Mouse (Mus musculus) hindbrain, embryonic 14.5 days (tissue): ENCODE results near the gene Vdac1. TPM values are rescaled to one million over a fixed set of nuclear protein-coding genes. Genes with fewer than 3 reads are reported as not detected.

Experiments
- ATAC-seq: fragments of 200-750 bp; cut with Nextera tagmentation; 2 replicates; pipeline ENCODE4 v1.8.0; 2017; ENCODE audit warnings: moderate number of reproducible peaks, mild to moderate bottlenecking, moderate TSS enrichment, moderate library complexity; ENCODE audit not compliant: low FRiP score
- DNase-seq: peaks from one replicate; pipeline ENCODE4 v3.0.0-alpha.2; 2015; ENCODE audit warnings: low spot score
- H3K27ac ChIP-seq: fragments of 300-500 bp; sonication (generic); 2 replicates; pipeline ENCODE4 v1.5.1; 2014; ENCODE audit warnings: mild to moderate bottlenecking, moderate library complexity
- H3K27me3 ChIP-seq: fragments of 300-500 bp; sonication (generic); 2 replicates; pipeline ENCODE4 v1.6.1; 2014; ENCODE audit warnings: mild to moderate bottlenecking, low read length, mixed read lengths; ENCODE audit not compliant: control insufficient read depth, insufficient read depth
- H3K36me3 ChIP-seq: fragments of 300-500 bp; sonication (generic); replicated peaks from 2 replicates; pipeline ENCODE4 v1.6.1; 2014; ENCODE audit not compliant: control insufficient read depth, insufficient read depth
- H3K4me1 ChIP-seq: fragments of 300-500 bp; sonication (generic); replicated peaks from 2 replicates; pipeline ENCODE4 v1.6.1; 2014; ENCODE audit warnings: antibody characterized with exemption, low read length, mixed read lengths; ENCODE audit not compliant: control insufficient read depth, insufficient read depth
- H3K4me2 ChIP-seq: fragments of 300-500 bp; sonication (generic); replicated peaks from 2 replicates; pipeline ENCODE4 v1.6.1; 2014; ENCODE audit warnings: mild to moderate bottlenecking, moderate library complexity
- H3K4me3 ChIP-seq: fragments of 300-500 bp; sonication (generic); replicated peaks from 2 replicates; pipeline ENCODE4 v1.5.1; 2014; ENCODE audit warnings: mild to moderate bottlenecking, low read length
- H3K9ac ChIP-seq: fragments of 300-500 bp; sonication (generic); 2 replicates; pipeline ENCODE4 v1.6.1; 2014
- H3K9me3 ChIP-seq: fragments of 300-500 bp; sonication (generic); 2 replicates; pipeline ENCODE4 v1.6.1; 2016; ENCODE audit warnings: low read length; ENCODE audit not compliant: control insufficient read depth
- WGBS: fragments of 180-500 bp; shearing (Covaris S2); extraction: QIAGEN DNeasy Blood & Tissue Kit; methylation state at CpG from one replicate; pipeline ENCODE4 v1.1.7; 2014; 5-methylcytosine and 5-hydroxymethylcytosine counted together
- polyA plus RNA-seq: library from polyadenylated mRNA; unstranded; fragments of >200 nt; fragmentation: Nextera tagmentation; extraction: Ambion mirVana; gene quantifications from 2 replicates; pipeline ENCODE4 v1.2.1, GENCODE M21; 2014

The Vdac1 gene
- polyA plus RNA-seq, 1 experiment from 2014 or later: 295 TPM

GRCm38 (mm10) chr11:52365143-52365542, 4.5 kb downstream of the Vdac1 start:
- WGBS: 73% methylated on average over 1 of the region's 1 CpGs
- Histone ChIP-seq H3K4me3 (no peak overlapping the region), H3K9ac (0 out of 2 replicates have a peak overlapping the region, but pooled peaks have one; percentile 16), H3K4me1 (peaks cover 29% of the 10 kb centered on the region), H3K36me3 (no peaks in the 10 kb centered on the region), H3K4me2 (no peak overlapping the region), H3K27ac (no peak overlapping the region), H3K9me3 (no peaks in the 10 kb centered on the region), H3K27me3 (no peaks in the 10 kb centered on the region)
- ATAC-seq: no peak
- DNase-seq: no peak

GRCm38 (mm10) chr11:52366358-52366757, 5.7 kb downstream of the Vdac1 start:
- H3K9me3 ChIP-seq: no peaks in the 10 kb centered on the region
- H3K4me3 ChIP-seq: no peak overlapping the region
- peaks cover 31% of the 10 kb centered on the region for H3K4me1 ChIP-seq
- H3K9ac ChIP-seq: no peak overlapping the region
- 91% methylated on average over 5 of the region's 5 CpGs for WGBS
- H3K4me2 ChIP-seq: no peak overlapping the region
- no peak overlapping the region for H3K27ac ChIP-seq
- DNase-seq (no peak), ATAC-seq (no peak)
- no peaks in the 10 kb centered on the region for H3K27me3 ChIP-seq
- H3K36me3 ChIP-seq: no peaks in the 10 kb centered on the region

- H3K36me3 ChIP-seq: no peaks in the 10 kb centered on the region
- no peak overlapping the region for H3K4me2 ChIP-seq
- no peak for DNase-seq
- H3K4me3 ChIP-seq: no peak overlapping the region
- no peaks in the 10 kb centered on the region for H3K9me3 ChIP-seq
- no peaks in the 10 kb centered on the region for H3K27me3 ChIP-seq
- H3K4me1 ChIP-seq: peaks cover 17% of the 10 kb centered on the region
- 75% methylated on average over 10 of the region's 10 CpGs for WGBS
- H3K9ac ChIP-seq: no peak overlapping the region
- H3K27ac ChIP-seq: no peak overlapping the region
- ATAC-seq: no peak
Measured at GRCm38 (mm10) chr11:52368176-52368985, 7.7 kb downstream of the Vdac1 start.

GRCm38 (mm10) chr11:52369252-52370134, 8.8 kb downstream of the Vdac1 start:
- ATAC-seq: no peak
- no peaks in the 10 kb centered on the region for H3K9me3 ChIP-seq
- H3K27me3 ChIP-seq: no peaks in the 10 kb centered on the region
- H3K4me3 ChIP-seq: no peak overlapping the region
- no peak overlapping the region for H3K9ac ChIP-seq
- DNase-seq: no peak
- 81% methylated on average over 9 of the region's 9 CpGs for WGBS
- peaks cover 1% of the 10 kb centered on the region; the same call in 1 of the 2 replicates for H3K36me3 ChIP-seq
- H3K4me1 ChIP-seq: peaks cover 13% of the 10 kb centered on the region
- H3K27ac ChIP-seq: 0 out of 2 replicates have a peak overlapping the region, but pooled peaks have one; percentile 51
- no peak overlapping the region for H3K4me2 ChIP-seq

GRCm38 (mm10) chr11:52370135-52370452, 9.4 kb downstream of the Vdac1 start:
- DNase-seq: no peak
- Histone ChIP-seq H3K9ac (no peak overlapping the region), H3K27me3 (no peaks in the 10 kb centered on the region), H3K4me3 (no peak overlapping the region), H3K36me3 (peaks cover 7% of the 10 kb centered on the region; the same call in 1 of the 2 replicates), H3K4me2 (no peak overlapping the region), H3K27ac (0 out of 2 replicates have a peak overlapping the region, but pooled peaks have one; percentile 51), H3K4me1 (peaks cover 10% of the 10 kb centered on the region), H3K9me3 (no peaks in the 10 kb centered on the region)
- 96% methylated on average over 2 of the region's 2 CpGs for WGBS
- no peak for ATAC-seq

GRCm38 (mm10) chr11:52370538-52370937, 9.9 kb downstream of the Vdac1 start:
- 0 out of 2 replicates have a peak overlapping the region, but pooled peaks have one; percentile 51 for H3K27ac ChIP-seq
- no peak overlapping the region for H3K4me2 ChIP-seq
- H3K4me1 ChIP-seq: peaks cover 5% of the 10 kb centered on the region; the same call in 1 of the 2 replicates
- H3K4me3 ChIP-seq: no peak overlapping the region
- peaks cover 12% of the 10 kb centered on the region; the same call in 1 of the 2 replicates for H3K36me3 ChIP-seq
- DNase-seq (peak; percentile 57), ATAC-seq (no peak)
- H3K9me3 ChIP-seq: no peaks in the 10 kb centered on the region
- WGBS: 36% methylated on average over 2 of the region's 2 CpGs
- no peak overlapping the region for H3K9ac ChIP-seq
- no peaks in the 10 kb centered on the region for H3K27me3 ChIP-seq

- Histone ChIP-seq H3K4me1 (peaks cover 4% of the 10 kb centered on the region; the same call in 1 of the 2 replicates), H3K27me3 (no peaks in the 10 kb centered on the region), H3K9ac (no peak overlapping the region), H3K9me3 (no peaks in the 10 kb centered on the region), H3K4me3 (no peak overlapping the region), H3K4me2 (no peak overlapping the region), H3K27ac (no peak overlapping the region), H3K36me3 (peaks cover 45% of the 10 kb centered on the region)
- DNase-seq: no peak
- WGBS: 48% methylated on average over 7 of the region's 7 CpGs
- ATAC-seq: no peak
Measured at GRCm38 (mm10) chr11:52373841-52374240, 13.2 kb downstream of the Vdac1 start.

- Histone ChIP-seq H3K4me2 (no peak overlapping the region), H3K9ac (no peak overlapping the region), H3K27me3 (no peaks in the 10 kb centered on the region), H3K36me3 (peaks cover 50% of the 10 kb centered on the region), H3K9me3 (no peaks in the 10 kb centered on the region), H3K4me1 (peaks cover 4% of the 10 kb centered on the region; the same call in 1 of the 2 replicates), H3K4me3 (no peak overlapping the region), H3K27ac (no peak overlapping the region)
- 70% methylated on average over 6 of the region's 6 CpGs for WGBS
- ATAC-seq (no peak), DNase-seq (peak; percentile 60)
Measured at GRCm38 (mm10) chr11:52374340-52374739, 13.7 kb downstream of the Vdac1 start.

GRCm38 (mm10) chr11:52377579-52377978, 16.9 kb downstream of the Vdac1 start:
- ATAC-seq (no peak), DNase-seq (no peak)
- no peaks in the 10 kb centered on the region for H3K9me3 ChIP-seq
- no peaks in the 10 kb centered on the region for H3K4me1 ChIP-seq
- H3K4me2 ChIP-seq: no peak overlapping the region
- no peak overlapping the region for H3K27ac ChIP-seq
- H3K9ac ChIP-seq: no peak overlapping the region
- H3K27me3 ChIP-seq: no peaks in the 10 kb centered on the region
- H3K36me3 ChIP-seq: peaks cover 72% of the 10 kb centered on the region
- no peak overlapping the region for H3K4me3 ChIP-seq
- 96% methylated on average over 4 of the region's 4 CpGs for WGBS
